Mouse (Mus musculus) ovary, postnatal 14 days (tissue): ENCODE data around the gene Amt.

Source experiments
- DNase-seq: peaks from one replicate; pipeline ENCODE4 v3.0.0; 2022; ENCODE audit warnings: low spot score

Amt gene

DNA sequence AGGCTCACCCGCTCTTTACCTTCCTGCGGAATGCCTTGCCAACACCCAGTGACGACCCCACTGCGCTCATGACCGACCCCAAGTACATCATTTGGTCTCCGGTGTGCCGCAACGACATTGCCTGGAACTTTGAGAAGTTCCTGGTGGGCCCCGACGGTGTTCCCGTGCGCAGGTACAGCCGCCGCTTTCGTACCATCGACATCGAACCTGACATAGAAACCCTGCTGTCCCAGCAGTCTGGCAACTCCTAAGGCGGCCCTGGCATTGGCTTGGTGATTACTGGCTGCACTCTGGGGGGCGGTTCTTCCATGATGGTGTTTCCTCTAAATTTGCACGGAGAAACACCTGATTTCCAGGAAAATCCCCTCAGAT lies 43.2 kb downstream of the Amt start:
- DNase-seq, result no peak

GRCm38 (mm10) chr9:108340258-108341138 lies 43.8 kb downstream of the Amt start:
- DNase-seq, result no peak

DNA sequence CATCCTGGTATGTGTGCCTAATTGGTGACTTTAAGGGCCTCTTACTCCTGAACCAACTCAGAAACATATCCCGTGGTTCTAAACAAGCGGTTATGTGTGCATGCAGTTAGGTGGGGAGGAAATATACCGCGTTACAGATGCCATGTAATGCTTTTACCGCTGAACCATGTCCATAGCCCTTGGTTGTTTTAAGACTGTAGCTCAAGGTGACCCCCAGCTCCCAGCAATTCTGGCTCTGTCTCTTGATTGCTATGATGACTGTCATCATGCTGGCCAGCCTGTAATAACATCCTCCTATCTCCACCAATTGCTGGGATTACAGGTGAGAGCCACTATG lies 44.5 kb downstream of the Amt start:
- no peak for DNase-seq

DNA sequence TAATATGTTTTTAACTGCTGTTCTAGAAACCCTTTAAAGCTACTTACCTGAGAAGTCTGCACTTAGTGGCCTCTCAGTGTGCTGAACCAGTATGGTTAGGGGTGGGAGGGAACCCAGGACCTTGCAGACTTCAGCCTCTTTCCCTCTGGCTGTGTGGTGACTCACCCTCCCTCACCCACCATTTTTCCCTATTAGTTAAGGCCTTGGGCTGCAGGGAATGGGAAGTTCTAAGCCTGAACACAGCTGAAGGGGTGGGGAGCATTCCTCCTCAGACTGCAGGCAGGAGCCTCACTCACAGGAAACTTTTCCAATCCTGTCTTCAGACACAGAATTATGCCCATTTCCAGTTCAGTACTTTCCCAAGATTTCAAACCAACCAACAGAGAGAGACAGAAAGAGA lies 45.1 kb downstream of the Amt start:
- no peak for DNase-seq

DNA sequence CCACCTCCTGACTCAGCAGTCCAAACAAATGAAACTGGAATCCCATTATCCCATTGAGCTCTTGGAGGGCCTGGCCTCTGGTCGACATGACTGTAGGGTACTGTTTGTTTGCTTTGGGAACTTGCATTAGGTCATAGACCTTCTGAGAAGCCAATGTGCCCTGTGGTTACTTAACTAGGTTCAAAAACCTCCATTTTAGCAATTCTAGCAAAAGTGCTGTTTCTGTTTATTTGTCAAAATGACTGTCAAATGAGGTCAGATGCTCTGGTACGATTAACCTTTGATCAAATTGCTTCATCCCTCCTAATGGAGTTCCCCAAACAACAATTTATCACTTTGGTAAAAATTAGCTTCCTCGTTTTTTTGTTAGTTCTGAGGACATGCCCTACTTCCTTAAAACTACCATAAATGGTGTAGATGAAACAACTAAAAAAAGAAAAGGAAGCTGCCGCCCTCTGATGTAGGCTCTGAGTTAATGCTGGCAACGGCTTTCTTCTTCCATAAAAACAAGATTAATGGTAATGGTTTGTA lies 45.7 kb downstream of the Amt start:
- no peak for DNase-seq

DNA sequence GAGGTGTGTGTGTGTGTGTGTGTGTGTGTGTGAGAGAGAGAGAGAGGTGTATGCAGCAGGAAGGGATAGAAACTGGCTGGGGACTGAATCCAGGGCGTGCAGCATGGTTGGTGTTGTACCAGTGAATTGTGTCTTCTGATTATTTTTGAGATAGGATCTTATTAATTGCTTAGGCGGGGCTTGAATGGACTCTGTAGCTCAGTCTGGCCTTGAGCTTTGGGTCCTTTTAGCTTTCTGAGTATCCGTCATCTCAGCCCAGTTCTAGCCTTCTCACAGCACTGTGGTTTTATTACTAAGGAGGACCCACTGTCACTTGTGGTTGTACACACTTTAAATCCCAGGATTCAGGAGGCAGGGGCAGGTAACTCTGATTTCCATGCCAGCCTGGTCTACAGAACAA lies 46.7 kb downstream of the Amt start:
- DNase-seq, result no peak

GRCm38 (mm10) chr9:108343835-108344234 lies 47.2 kb downstream of the Amt start:
- no peak for DNase-seq

GRCm38 (mm10) chr9:108344471-108344870 lies 47.8 kb downstream of the Amt start:
- DNase-seq, result no peak

GRCm38 (mm10) chr9:108347024-108347423 lies 50.4 kb downstream of the Amt start:
- no peak for DNase-seq

DNA sequence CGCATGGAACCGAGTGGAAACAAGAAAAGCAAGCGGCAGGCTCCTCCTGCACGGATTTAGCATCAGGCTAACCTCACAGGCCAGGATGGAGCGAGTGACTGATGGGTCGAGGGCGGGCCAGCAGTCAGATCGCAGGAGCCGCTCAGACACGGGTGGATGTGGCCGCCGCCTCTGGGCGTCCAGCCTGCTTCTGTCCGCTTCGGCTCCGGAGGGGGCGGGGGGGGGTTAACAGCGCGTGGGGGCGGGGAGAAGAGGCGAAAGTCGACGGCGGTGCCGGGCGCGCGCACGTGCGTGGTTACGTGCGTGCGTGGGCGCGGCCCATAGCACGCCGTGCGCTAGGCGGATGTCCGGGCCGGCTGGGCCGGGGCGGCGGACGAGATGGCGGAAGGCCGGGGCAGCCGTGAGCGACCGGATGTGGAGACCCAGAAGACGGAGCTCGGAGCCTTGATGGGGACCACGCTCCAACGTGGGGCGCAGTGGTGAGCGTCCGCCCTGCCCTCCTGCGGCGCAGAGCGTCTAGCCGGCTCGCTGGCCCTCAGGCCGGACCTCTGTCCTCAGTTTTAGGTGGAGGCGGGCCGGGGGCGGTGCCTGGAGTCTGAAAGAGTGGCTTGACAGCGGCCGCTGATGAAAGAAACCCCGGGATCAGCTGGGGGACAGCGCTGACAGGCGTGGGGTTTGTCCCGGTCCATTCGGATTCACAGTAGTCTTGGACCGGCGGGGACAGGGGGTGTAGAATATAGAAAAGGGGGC lies 51.1 kb downstream of the Amt start, which contains the start of gene Usp4:
Gene Usp4, plus strand, starts transcription at position 314 of the 750 bp plus-strand sequence.
- DNase-seq, result peak; percentile 76

DNA sequence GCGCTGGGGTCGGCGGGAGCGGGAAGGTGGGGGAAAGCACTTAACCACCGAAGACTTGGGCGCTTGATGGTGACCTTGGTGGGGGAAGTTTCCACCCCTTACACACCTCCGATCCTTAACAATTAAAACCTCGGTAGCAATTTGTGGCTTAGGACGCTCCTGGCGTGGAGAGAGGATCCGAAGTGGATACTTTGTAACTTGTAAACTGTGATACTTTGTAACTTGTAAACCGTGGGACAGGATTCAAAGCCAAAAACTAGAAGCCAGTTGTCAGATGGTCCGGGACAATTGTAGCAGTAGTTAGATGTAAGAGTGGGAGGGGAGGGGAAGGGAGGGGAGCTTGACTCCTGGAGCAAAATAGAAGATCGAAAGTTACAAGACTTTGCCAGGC lies 51.6 kb downstream of the Amt start:
- DNase-seq, result no peak

- no peak for DNase-seq
Measured at GRCm38 (mm10) chr9:108349727-108350126, 53.1 kb downstream of the Amt start.
